Mouse (Mus musculus): ENCODE measurements around the gene Armt1.

DNA sequence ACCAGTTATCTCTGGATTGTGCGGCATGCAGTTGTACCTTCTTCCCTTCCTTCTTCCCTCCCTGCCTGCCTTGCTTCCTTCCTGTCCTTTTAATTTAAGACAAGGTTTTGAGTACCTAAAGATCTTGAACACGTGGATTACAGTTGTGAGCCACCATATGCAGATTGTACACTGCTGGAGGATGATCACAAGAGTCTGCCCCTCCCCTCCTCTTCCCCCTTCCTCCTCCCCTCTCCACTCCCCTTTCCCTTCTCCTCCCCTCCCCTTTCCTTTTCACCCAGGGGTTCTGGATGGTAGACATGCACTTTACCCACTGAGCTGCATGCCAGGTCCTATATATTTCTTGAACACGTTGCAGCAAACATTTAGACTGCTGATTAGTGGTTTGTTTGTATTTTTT is 3.1 kb downstream of the Armt1 start:
- TF ChIP-seq CTCF (IDR thresholded peaks at IDR 0.05; ENCODE audit: borderline replicate concordance, extremely low read depth, insufficient read depth, insufficient read length) (no peak), POLR2A (IDR thresholded peaks at IDR 0.05; ENCODE audit: borderline replicate concordance, extremely low read depth, insufficient read depth, insufficient read length, poor library complexity, severe bottlenecking) (no peak)
